Mouse (Mus musculus): ENCODE measurements around the gene Mrpl47. TPM values are rescaled to one million over a fixed set of nuclear protein-coding genes. Genes with fewer than 3 reads are reported as not detected.
A peak's percentile ranks its signal among the peaks of the same experiment; 100 is the strongest.
"Not testable (repeated sequence)": the region's sequence is repeated elsewhere in the genome, so short reads cannot be mapped to it uniquely, and the experiment has no call there.

Mrpl47 gene
- polyA plus RNA-seq, 1 experiment from 2014 or later, result 40.4 TPM

DNA sequence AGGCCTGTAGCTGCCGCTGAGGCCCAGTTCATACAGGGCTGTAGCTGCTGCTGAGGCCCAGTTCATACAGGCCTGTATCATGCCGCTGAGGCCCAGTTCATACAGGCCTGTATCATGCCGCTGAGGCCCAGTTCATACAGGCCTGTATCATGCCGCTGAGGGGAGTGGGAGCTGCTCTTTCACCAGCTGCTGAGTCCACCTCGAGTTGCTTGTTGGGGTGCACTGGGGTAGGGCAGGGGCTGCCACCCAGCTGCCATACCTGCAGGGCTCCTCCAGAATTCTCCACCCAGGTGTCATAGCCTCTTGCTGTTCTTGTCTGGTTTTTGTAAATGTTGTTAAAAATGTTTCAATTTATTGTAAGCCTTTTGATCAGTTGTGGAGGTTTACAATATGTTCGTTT is 20.0 kb downstream of the Mrpl47 start:
- H3K36me3 ChIP-seq (ENCODE audit: control insufficient read depth, insufficient read depth, low read length), result peaks cover 95% of the 10 kb centered on the region
- H3K9me3 ChIP-seq (ENCODE audit: control insufficient read depth, low read length); H3K27ac ChIP-seq (ENCODE audit: low read depth); H3K27me3 ChIP-seq (replicated peaks; ENCODE audit: control insufficient read depth, insufficient read depth, low read length); DNase-seq (ENCODE audit: low spot score); H3K4me2 ChIP-seq (ENCODE audit: low read length); H3K9ac ChIP-seq (ENCODE audit: low read length); H3K4me3 ChIP-seq (ENCODE audit: low read depth, low read length); ATAC-seq (replicated peaks; ENCODE audit: low FRiP score, low TSS enrichment, low read depth); H3K4me1 ChIP-seq (replicated peaks; ENCODE audit: control insufficient read depth, insufficient read depth, low read length): not testable (repeated sequence)
- WGBS, result 95% methylated on average over 6 of the region's 6 CpGs

DNA sequence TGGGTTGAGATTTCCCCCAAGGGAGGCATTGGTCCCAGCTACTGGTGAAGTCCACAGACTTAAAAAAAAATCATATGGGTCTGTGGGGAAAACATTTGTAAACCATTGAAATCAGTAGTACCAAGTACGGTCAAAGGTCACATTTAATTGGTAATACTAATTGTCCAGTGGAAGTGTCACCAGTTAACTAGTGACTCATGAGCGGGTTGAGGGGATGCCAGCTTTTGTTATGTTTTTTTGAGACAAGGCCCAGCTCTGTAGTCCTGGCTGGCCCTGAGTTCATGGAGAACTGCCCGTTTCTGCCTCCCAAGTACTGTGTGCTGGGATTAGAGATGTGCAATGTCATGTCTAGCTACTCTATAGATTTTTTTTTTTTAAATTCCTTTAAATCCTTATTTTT is 23.7 kb downstream of the Mrpl47 start:
- peaks cover 8% of the 10 kb centered on the region for H3K4me1 ChIP-seq (replicated peaks; ENCODE audit: control insufficient read depth, insufficient read depth, low read length)
- H3K9ac ChIP-seq (ENCODE audit: low read length), result no peak overlapping the region
- DNase-seq (ENCODE audit: low spot score) (no peak), ATAC-seq (replicated peaks; ENCODE audit: low FRiP score, low TSS enrichment, low read depth) (no peak)
- no peaks in the 10 kb centered on the region for H3K9me3 ChIP-seq (ENCODE audit: control insufficient read depth, low read length)
- no peak overlapping the region for H3K4me2 ChIP-seq (ENCODE audit: low read length)
- no peak overlapping the region for H3K4me3 ChIP-seq (ENCODE audit: low read depth, low read length)
- H3K27me3 ChIP-seq (replicated peaks; ENCODE audit: control insufficient read depth, insufficient read depth, low read length), result no peaks in the 10 kb centered on the region
- H3K36me3 ChIP-seq (ENCODE audit: control insufficient read depth, insufficient read depth, low read length), result peaks cover 70% of the 10 kb centered on the region
- 88% methylated on average over 3 of the region's 3 CpGs for WGBS
- H3K27ac ChIP-seq (ENCODE audit: low read depth), result no peak overlapping the region

DNA sequence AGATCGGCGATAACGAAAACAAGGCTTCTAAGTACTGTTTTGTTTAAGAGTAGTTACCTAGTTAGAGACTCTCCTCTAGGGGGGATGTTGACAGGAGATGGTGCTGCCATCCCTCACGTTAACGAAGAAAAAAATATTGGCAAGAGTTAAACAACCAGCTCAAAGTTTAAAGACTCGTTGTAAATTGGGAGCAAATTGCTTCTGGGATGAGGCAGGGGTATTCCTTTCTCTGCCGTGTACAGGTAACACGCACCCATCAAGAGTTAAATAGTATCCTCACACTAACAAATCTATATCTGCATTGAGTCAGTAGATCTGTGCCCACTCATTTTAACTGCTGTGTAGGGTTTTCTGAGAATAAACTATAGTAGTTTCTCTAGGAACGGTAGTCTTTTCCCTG is 28.0 kb downstream of the Mrpl47 start:
- Histone ChIP-seq H3K4me2 (ENCODE audit: low read length) (peak overlapping the region; percentile 93), H3K27ac (ENCODE audit: low read depth) (peak overlapping the region; percentile 91; the same call in 1 of the 2 replicates), H3K9me3 (ENCODE audit: control insufficient read depth, low read length) (no peaks in the 10 kb centered on the region), H3K27me3 (replicated peaks; ENCODE audit: control insufficient read depth, insufficient read depth, low read length) (no peaks in the 10 kb centered on the region), H3K9ac (ENCODE audit: low read length) (peak overlapping the region; percentile 89), H3K4me1 (replicated peaks; ENCODE audit: control insufficient read depth, insufficient read depth, low read length) (peaks cover 8% of the 10 kb centered on the region), H3K4me3 (ENCODE audit: low read depth, low read length) (peak overlapping the region; percentile 99), H3K36me3 (ENCODE audit: control insufficient read depth, insufficient read depth, low read length) (peaks cover 31% of the 10 kb centered on the region)
- ATAC-seq (replicated peaks; ENCODE audit: low FRiP score, low TSS enrichment, low read depth) (no peak), DNase-seq (ENCODE audit: low spot score) (peak; percentile 50)
- 9% methylated on average over 9 of the region's 9 CpGs for WGBS

DNA sequence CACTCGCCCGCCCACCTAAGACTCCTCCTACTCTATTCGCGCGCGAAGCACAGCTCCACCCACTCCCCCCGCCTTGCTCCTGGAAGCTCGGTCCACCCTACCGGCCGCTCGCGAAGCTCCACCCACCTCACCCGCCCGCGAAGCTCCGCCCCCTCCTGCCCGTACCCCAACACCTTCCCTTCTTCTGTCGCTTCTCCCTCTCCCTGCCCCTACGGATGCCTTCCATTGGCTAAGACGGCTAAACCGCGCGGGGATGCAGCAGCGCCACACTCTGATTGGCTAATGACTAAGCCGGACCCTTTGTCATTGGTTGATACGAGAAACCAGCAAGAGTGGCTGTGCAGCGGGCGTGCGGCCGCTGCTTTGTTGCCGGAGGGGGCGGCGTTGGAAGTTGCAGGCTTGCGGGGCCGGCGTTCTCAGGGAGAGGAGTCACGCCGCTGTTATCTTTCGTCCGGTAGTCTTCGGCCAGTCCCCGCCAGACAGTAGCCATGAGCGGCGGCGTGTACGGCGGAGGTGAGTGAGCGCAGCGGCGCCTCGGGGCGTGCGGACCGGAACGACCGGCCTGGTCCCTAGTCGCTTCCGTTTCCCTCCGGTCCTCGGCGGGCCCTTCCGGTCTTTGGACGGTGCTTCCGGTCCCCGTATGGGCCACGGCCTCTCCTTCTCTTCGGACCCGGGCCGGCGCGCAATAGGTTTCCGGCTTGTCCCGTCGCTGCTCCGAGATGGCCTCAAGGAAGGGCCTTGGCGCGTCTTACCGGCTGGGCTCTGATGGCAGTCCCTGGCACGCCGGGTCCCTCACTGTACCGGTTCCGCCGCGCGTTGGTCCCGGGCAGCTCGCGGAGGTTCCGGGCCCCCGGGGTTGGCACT is 28.8 kb downstream of the Mrpl47 start:
- no peaks in the 10 kb centered on the region for H3K9me3 ChIP-seq (ENCODE audit: control insufficient read depth, low read length)
- H3K4me1 ChIP-seq (replicated peaks; ENCODE audit: control insufficient read depth, insufficient read depth, low read length), result peaks cover 8% of the 10 kb centered on the region
- peak overlapping the region; percentile 93 for H3K4me2 ChIP-seq (ENCODE audit: low read length)
- peak overlapping the region; percentile 91 for H3K27ac ChIP-seq (ENCODE audit: low read depth)
- peak overlapping the region; percentile 99 for H3K4me3 ChIP-seq (ENCODE audit: low read depth, low read length)
- no peaks in the 10 kb centered on the region for H3K27me3 ChIP-seq (replicated peaks; ENCODE audit: control insufficient read depth, insufficient read depth, low read length)
- H3K36me3 ChIP-seq (ENCODE audit: control insufficient read depth, insufficient read depth, low read length), result peaks cover 23% of the 10 kb centered on the region
- ATAC-seq (replicated peaks; ENCODE audit: low FRiP score, low TSS enrichment, low read depth) (peak; percentile 100), DNase-seq (ENCODE audit: low spot score) (peak; percentile 98)
- peak overlapping the region; percentile 89 for H3K9ac ChIP-seq (ENCODE audit: low read length)
- under 1% methylated on average over 89 of the region's 90 CpGs for WGBS

DNA sequence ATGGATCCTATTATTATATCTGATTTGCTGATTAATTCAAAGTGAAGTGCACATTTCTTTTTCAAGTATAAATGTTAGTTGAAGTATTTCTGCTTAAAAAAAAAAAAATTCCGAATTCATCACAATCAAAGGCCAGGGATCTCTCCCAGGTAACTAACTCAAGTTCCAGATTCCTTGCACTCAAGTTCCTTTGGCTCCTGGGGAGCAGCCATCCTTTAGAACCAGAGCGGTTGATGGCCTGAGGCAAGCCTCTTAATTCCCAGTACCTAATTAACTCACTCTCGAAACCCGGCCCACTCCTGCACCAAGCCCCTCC is 29.4 kb downstream of the Mrpl47 start:
- 0 out of 2 replicates have a peak overlapping the region, but pooled peaks have one; percentile 29 for H3K9ac ChIP-seq (ENCODE audit: low read length)
- no peak overlapping the region for H3K27ac ChIP-seq (ENCODE audit: low read depth)
- no peak for DNase-seq (ENCODE audit: low spot score)
- no peak for ATAC-seq (replicated peaks; ENCODE audit: low FRiP score, low TSS enrichment, low read depth)
- no peaks in the 10 kb centered on the region for H3K27me3 ChIP-seq (replicated peaks; ENCODE audit: control insufficient read depth, insufficient read depth, low read length)
- peak overlapping the region; percentile 50 for H3K4me2 ChIP-seq (ENCODE audit: low read length)
- H3K9me3 ChIP-seq (ENCODE audit: control insufficient read depth, low read length), result no peaks in the 10 kb centered on the region
- peak overlapping the region; percentile 99 for H3K4me3 ChIP-seq (ENCODE audit: low read depth, low read length)
- WGBS, result 0% methylated on average over 4 of the region's 4 CpGs
- H3K36me3 ChIP-seq (ENCODE audit: control insufficient read depth, insufficient read depth, low read length), result peaks cover 17% of the 10 kb centered on the region
- H3K4me1 ChIP-seq (replicated peaks; ENCODE audit: control insufficient read depth, insufficient read depth, low read length), result peaks cover 8% of the 10 kb centered on the region

DNA sequence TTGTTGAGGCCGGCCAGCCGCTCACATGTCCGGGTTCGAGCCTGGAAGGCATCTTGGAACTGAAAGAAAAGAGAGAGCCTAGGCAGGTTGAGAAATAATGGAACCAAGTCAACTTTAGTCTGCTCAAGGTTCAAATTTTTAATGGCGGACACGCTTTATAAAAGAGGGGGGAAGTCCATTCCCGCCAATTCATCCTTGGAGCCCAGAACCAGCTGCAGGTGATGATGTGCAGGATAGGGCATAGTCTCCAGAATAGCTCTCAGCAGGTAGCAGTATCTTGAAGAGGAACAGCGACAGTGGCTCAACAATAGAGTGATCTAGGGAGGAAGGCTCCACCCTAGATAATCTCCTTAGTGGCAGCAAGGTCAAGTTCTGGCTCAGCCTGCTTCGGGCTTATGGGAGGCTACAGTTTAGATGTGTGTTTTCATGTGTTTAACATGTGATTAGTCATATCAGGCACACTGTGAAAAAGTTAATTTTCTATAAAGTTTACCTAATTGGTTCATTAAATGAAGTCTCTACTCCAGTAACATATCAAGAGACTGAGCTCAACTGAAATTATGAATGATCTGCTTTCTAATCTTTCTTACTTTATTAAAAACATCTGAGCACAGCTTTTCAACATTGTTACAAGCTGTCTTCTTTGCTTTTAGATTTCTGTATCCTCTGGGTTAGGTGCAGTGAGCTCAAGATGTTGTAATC is 31.6 kb downstream of the Mrpl47 start, which contains the start of gene Actl6a:
Gene Actl6a, plus strand, starts transcription at position 652 of the 702 bp plus-strand sequence.
- H3K9me3 ChIP-seq (ENCODE audit: control insufficient read depth, low read length); H3K4me2 ChIP-seq (ENCODE audit: low read length); H3K27ac ChIP-seq (ENCODE audit: low read depth); ATAC-seq (replicated peaks; ENCODE audit: low FRiP score, low TSS enrichment, low read depth); H3K4me1 ChIP-seq (replicated peaks; ENCODE audit: control insufficient read depth, insufficient read depth, low read length); H3K27me3 ChIP-seq (replicated peaks; ENCODE audit: control insufficient read depth, insufficient read depth, low read length); DNase-seq (ENCODE audit: low spot score); H3K9ac ChIP-seq (ENCODE audit: low read length); H3K36me3 ChIP-seq (ENCODE audit: control insufficient read depth, insufficient read depth, low read length); H3K4me3 ChIP-seq (ENCODE audit: low read depth, low read length): not testable (repeated sequence)
- WGBS, result 84% methylated on average over 9 of the region's 9 CpGs

DNA sequence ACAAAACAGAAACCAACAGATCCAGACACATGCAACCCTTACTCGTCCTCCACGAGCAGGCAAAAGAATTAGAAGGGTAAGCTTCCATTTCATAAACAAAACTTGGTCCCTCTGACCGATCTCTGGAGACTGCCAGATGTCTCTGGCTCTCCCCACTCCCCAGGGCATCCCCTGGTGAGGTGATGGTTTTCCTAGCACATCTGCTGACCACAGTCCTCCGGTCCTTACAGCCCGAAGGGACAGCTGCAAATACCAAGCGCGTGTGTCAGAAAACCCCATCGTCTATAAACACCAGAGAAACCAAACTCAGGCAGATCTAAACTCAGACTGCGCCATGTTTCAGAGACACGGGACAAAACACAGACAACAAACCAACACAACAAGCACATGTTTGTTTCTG is 32.8 kb downstream of the Mrpl47 start:
- H3K36me3 ChIP-seq (ENCODE audit: control insufficient read depth, insufficient read depth, low read length); H3K4me2 ChIP-seq (ENCODE audit: low read length); H3K27me3 ChIP-seq (replicated peaks; ENCODE audit: control insufficient read depth, insufficient read depth, low read length); H3K4me3 ChIP-seq (ENCODE audit: low read depth, low read length); H3K4me1 ChIP-seq (replicated peaks; ENCODE audit: control insufficient read depth, insufficient read depth, low read length); H3K9me3 ChIP-seq (ENCODE audit: control insufficient read depth, low read length); ATAC-seq (replicated peaks; ENCODE audit: low FRiP score, low TSS enrichment, low read depth); DNase-seq (ENCODE audit: low spot score); H3K9ac ChIP-seq (ENCODE audit: low read length); H3K27ac ChIP-seq (ENCODE audit: low read depth): not testable (repeated sequence)
- WGBS, result 86% methylated on average over 10 of the region's 10 CpGs

DNA sequence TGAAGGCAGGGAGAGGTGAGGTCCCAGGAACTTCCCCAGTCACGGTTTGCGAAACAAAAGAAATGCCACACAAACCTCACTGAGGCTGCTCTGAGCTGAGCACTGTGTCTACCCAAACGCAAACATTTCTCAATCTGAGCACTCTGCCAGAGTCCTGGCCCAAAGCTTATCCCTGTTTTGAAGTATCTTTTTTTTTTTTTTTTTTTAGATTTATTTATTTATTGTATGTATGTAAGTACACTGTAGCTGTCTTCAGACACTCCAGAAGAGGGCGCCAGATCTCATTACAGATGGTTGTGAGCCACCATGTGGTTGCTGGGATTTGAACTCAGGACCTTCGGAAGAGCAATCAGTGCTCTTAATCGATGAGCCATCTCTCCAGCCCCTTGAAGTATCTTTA is 33.4 kb downstream of the Mrpl47 start:
- not testable (repeated sequence) for H3K9me3 ChIP-seq (ENCODE audit: control insufficient read depth, low read length); ATAC-seq (replicated peaks; ENCODE audit: low FRiP score, low TSS enrichment, low read depth); DNase-seq (ENCODE audit: low spot score); H3K4me1 ChIP-seq (replicated peaks; ENCODE audit: control insufficient read depth, insufficient read depth, low read length); H3K9ac ChIP-seq (ENCODE audit: low read length); H3K36me3 ChIP-seq (ENCODE audit: control insufficient read depth, insufficient read depth, low read length); H3K27me3 ChIP-seq (replicated peaks; ENCODE audit: control insufficient read depth, insufficient read depth, low read length); H3K4me3 ChIP-seq (ENCODE audit: low read depth, low read length); H3K27ac ChIP-seq (ENCODE audit: low read depth); H3K4me2 ChIP-seq (ENCODE audit: low read length)
- 89% methylated on average over 6 of the region's 6 CpGs for WGBS

All from intestine, embryonic 14.5 days (tissue).